Mouse (Mus musculus): ENCODE data around the gene Itga1. TPM values are rescaled to one million over a fixed set of nuclear protein-coding genes. Genes with fewer than 3 reads are reported as not detected.

Gene Itga1
- polyA plus RNA-seq, 1 experiment = 8.6 TPM

GRCm38 (mm10) chr13:114992260-114993014 lies 109.3 kb downstream of the Itga1 start:
- Histone ChIP-seq H3K36me3 (ENCODE audit: control insufficient read depth, insufficient read depth, low read length) (no peaks in the 10 kb centered on the region; the same call in 1 of the 2 replicates), H3K27ac (ENCODE audit: control insufficient read depth, insufficient read depth, low read depth, low read length) (no peak overlapping the region), H3K4me1 (ENCODE audit: control insufficient read depth, insufficient read depth, low read length) (no peaks in the 10 kb centered on the region; the same call in 1 of the 2 replicates), H3K4me3 (ENCODE audit: control insufficient read depth, low read depth, low read length) (no peak overlapping the region), H3K27me3 (ENCODE audit: control insufficient read depth, insufficient read depth, low read length) (no peaks in the 10 kb centered on the region)
- no peak for TF ChIP-seq POLR2A (IDR thresholded peaks at IDR 0.05; ENCODE audit: control insufficient read depth, low read depth, low read length)
- TF ChIP-seq CTCF (IDR thresholded peaks at IDR 0.05; ENCODE audit: control insufficient read depth, insufficient read depth, insufficient replicate concordance, low read depth, low read length) = no peak

- H3K27ac ChIP-seq (ENCODE audit: control insufficient read depth, insufficient read depth, low read depth, low read length) = no peak overlapping the region
These were observed 114.1 kb downstream of the Itga1 start for GRCm38 (mm10) chr13:114987668-114988067.

GRCm38 (mm10) chr13:114987161-114987560 lies 114.6 kb downstream of the Itga1 start:
- no peaks in the 10 kb centered on the region for H3K4me1 ChIP-seq (ENCODE audit: control insufficient read depth, insufficient read depth, low read length)

More at GRCm38 (mm10) chr13:114987668-114988067, 114.1 kb downstream of the Itga1 start:
- Histone ChIP-seq H3K4me1 (ENCODE audit: control insufficient read depth, insufficient read depth, low read length) (no peaks in the 10 kb centered on the region), H3K4me3 (ENCODE audit: control insufficient read depth, low read depth, low read length) (no peak overlapping the region), H3K36me3 (ENCODE audit: control insufficient read depth, insufficient read depth, low read length) (no peaks in the 10 kb centered on the region), H3K27me3 (ENCODE audit: control insufficient read depth, insufficient read depth, low read length) (no peaks in the 10 kb centered on the region)
- no peak for TF ChIP-seq CTCF (IDR thresholded peaks at IDR 0.05; ENCODE audit: control insufficient read depth, insufficient read depth, insufficient replicate concordance, low read depth, low read length)
- TF ChIP-seq POLR2A (IDR thresholded peaks at IDR 0.05; ENCODE audit: control insufficient read depth, low read depth, low read length) = no peak

GRCm38 (mm10) chr13:114984658-114985057 lies 117.1 kb downstream of the Itga1 start:
- no peaks in the 10 kb centered on the region for H3K4me1 ChIP-seq (ENCODE audit: control insufficient read depth, insufficient read depth, low read length)

More at GRCm38 (mm10) chr13:114987161-114987560, 114.6 kb downstream of the Itga1 start:
- no peak overlapping the region for H3K4me3 ChIP-seq (ENCODE audit: control insufficient read depth, low read depth, low read length)
- TF ChIP-seq CTCF (IDR thresholded peaks at IDR 0.05; ENCODE audit: control insufficient read depth, insufficient read depth, insufficient replicate concordance, low read depth, low read length) = no peak
- TF ChIP-seq POLR2A (IDR thresholded peaks at IDR 0.05; ENCODE audit: control insufficient read depth, low read depth, low read length) = no peak
- no peak overlapping the region for H3K27ac ChIP-seq (ENCODE audit: control insufficient read depth, insufficient read depth, low read depth, low read length)
- H3K36me3 ChIP-seq (ENCODE audit: control insufficient read depth, insufficient read depth, low read length) = no peaks in the 10 kb centered on the region
- H3K27me3 ChIP-seq (ENCODE audit: control insufficient read depth, insufficient read depth, low read length) = no peaks in the 10 kb centered on the region

DNA sequence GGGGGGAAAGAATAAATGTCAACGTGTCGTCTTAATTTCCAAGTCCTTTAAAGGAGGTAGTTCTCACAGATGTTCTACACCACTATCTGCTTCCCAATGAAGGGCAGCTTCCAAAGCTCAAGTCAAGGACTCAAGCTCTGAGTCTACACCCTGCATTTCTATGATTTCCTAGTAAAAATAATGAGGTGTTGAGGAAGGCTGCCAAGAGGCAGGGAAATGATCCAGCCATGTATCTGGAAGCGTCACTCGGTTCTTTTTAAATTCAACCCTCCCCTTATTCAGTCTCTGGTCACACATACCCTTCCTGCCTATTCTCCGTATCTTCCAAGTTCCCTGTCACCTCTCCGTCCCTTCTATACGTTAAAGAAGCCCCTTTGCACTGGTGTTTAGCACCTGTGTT lies 118.6 kb downstream of the Itga1 start:
- Histone ChIP-seq H3K4me3 (ENCODE audit: control insufficient read depth, low read depth, low read length) (no peak overlapping the region), H3K27ac (ENCODE audit: control insufficient read depth, insufficient read depth, low read depth, low read length) (no peak overlapping the region), H3K27me3 (ENCODE audit: control insufficient read depth, insufficient read depth, low read length) (no peaks in the 10 kb centered on the region), H3K36me3 (ENCODE audit: control insufficient read depth, insufficient read depth, low read length) (no peaks in the 10 kb centered on the region), H3K4me1 (ENCODE audit: control insufficient read depth, insufficient read depth, low read length) (no peaks in the 10 kb centered on the region)
- TF ChIP-seq POLR2A (IDR thresholded peaks at IDR 0.05; ENCODE audit: control insufficient read depth, low read depth, low read length) (no peak), CTCF (IDR thresholded peaks at IDR 0.05; ENCODE audit: control insufficient read depth, insufficient read depth, insufficient replicate concordance, low read depth, low read length) (no peak)

More at GRCm38 (mm10) chr13:114984658-114985057, 117.1 kb downstream of the Itga1 start:
- no peak for TF ChIP-seq CTCF (IDR thresholded peaks at IDR 0.05; ENCODE audit: control insufficient read depth, insufficient read depth, insufficient replicate concordance, low read depth, low read length)
- no peak for TF ChIP-seq POLR2A (IDR thresholded peaks at IDR 0.05; ENCODE audit: control insufficient read depth, low read depth, low read length)
- no peaks in the 10 kb centered on the region for H3K36me3 ChIP-seq (ENCODE audit: control insufficient read depth, insufficient read depth, low read length)
- H3K27me3 ChIP-seq (ENCODE audit: control insufficient read depth, insufficient read depth, low read length) = no peaks in the 10 kb centered on the region
- no peak overlapping the region for H3K27ac ChIP-seq (ENCODE audit: control insufficient read depth, insufficient read depth, low read depth, low read length)
- H3K4me3 ChIP-seq (ENCODE audit: control insufficient read depth, low read depth, low read length) = no peak overlapping the region

GRCm38 (mm10) chr13:114980831-114981419 lies 120.8 kb downstream of the Itga1 start:
- H3K27me3 ChIP-seq (ENCODE audit: control insufficient read depth, insufficient read depth, low read length) = no peaks in the 10 kb centered on the region
- TF ChIP-seq CTCF (IDR thresholded peaks at IDR 0.05; ENCODE audit: control insufficient read depth, insufficient read depth, insufficient replicate concordance, low read depth, low read length) (no peak), POLR2A (IDR thresholded peaks at IDR 0.05; ENCODE audit: control insufficient read depth, low read depth, low read length) (no peak)
- H3K27ac ChIP-seq (ENCODE audit: control insufficient read depth, insufficient read depth, low read depth, low read length) = no peak overlapping the region
- H3K36me3 ChIP-seq (ENCODE audit: control insufficient read depth, insufficient read depth, low read length) = no peaks in the 10 kb centered on the region
- no peaks in the 10 kb centered on the region for H3K4me1 ChIP-seq (ENCODE audit: control insufficient read depth, insufficient read depth, low read length)
- no peak overlapping the region for H3K4me3 ChIP-seq (ENCODE audit: control insufficient read depth, low read depth, low read length)

- Histone ChIP-seq H3K4me1 (ENCODE audit: control insufficient read depth, insufficient read depth, low read length) (no peaks in the 10 kb centered on the region), H3K27ac (ENCODE audit: control insufficient read depth, insufficient read depth, low read depth, low read length) (no peak overlapping the region)
- TF ChIP-seq POLR2A (IDR thresholded peaks at IDR 0.05; ENCODE audit: control insufficient read depth, low read depth, low read length) (no peak), CTCF (IDR thresholded peaks at IDR 0.05; ENCODE audit: control insufficient read depth, insufficient read depth, insufficient replicate concordance, low read depth, low read length) (no peak)
These were observed 127.2 kb downstream of the Itga1 start for GRCm38 (mm10) chr13:114974484-114975042.

More at GRCm38 (mm10) chr13:114974484-114975042, 127.2 kb downstream of the Itga1 start:
- H3K4me3 ChIP-seq (ENCODE audit: control insufficient read depth, low read depth, low read length) = no peak overlapping the region
- H3K27me3 ChIP-seq (ENCODE audit: control insufficient read depth, insufficient read depth, low read length) = no peaks in the 10 kb centered on the region
- H3K36me3 ChIP-seq (ENCODE audit: control insufficient read depth, insufficient read depth, low read length) = no peaks in the 10 kb centered on the region

All from testis, adult 2 months (tissue).